Mouse (Mus musculus) stomach, embryonic 14.5 days (tissue): ENCODE data around the gene Scp2d1. TPM values are rescaled to one million over a fixed set of nuclear protein-coding genes. Genes with fewer than 3 reads are reported as not detected.
"Not testable (repeated sequence)": the region's sequence is repeated elsewhere in the genome, so short reads cannot be mapped to it uniquely, and the experiment has no call there.

ENCODE experiments used
- ATAC-seq: fragments of 200-750 bp; cut with Nextera tagmentation; 2 replicates; pipeline ENCODE4 v1.8.0; 2017; ENCODE audit warnings: low read depth, moderate TSS enrichment; ENCODE audit not compliant: insufficient number of reproducible peaks, insufficient read depth, low FRiP score
- H3K27ac ChIP-seq: fragments of 300-500 bp; sonication (generic); 2 replicates; pipeline ENCODE4 v1.5.1; 2014; ENCODE audit warnings: mild to moderate bottlenecking, low read length, moderate library complexity, mixed read lengths
- H3K27me3 ChIP-seq: fragments of 300-500 bp; sonication (generic); 2 replicates; pipeline ENCODE4 v1.6.1; 2014; ENCODE audit warnings: low read length, control low read depth, mixed read lengths; ENCODE audit not compliant: control insufficient read depth, insufficient read depth
- H3K36me3 ChIP-seq: fragments of 300-500 bp; sonication (generic); 2 replicates; pipeline ENCODE4 v1.6.1; 2014; ENCODE audit warnings: mild to moderate bottlenecking, control low read depth, low read length, moderate library complexity, mixed read lengths; ENCODE audit not compliant: control insufficient read depth, insufficient read depth
- H3K4me1 ChIP-seq: fragments of 300-500 bp; sonication (generic); 2 replicates; pipeline ENCODE4 v1.6.1; 2014; ENCODE audit warnings: low read length, control low read depth, mixed read lengths; ENCODE audit not compliant: control insufficient read depth, insufficient read depth
- H3K4me2 ChIP-seq: fragments of 300-500 bp; sonication (generic); replicated peaks from 2 replicates; pipeline ENCODE4 v1.6.1; 2014; ENCODE audit warnings: low read depth, low read length, control low read depth
- H3K4me3 ChIP-seq: fragments of 300-500 bp; sonication (generic); 2 replicates; pipeline ENCODE4 v1.5.1; 2014; ENCODE audit warnings: low read depth, low read length, control low read depth
- H3K9ac ChIP-seq: fragments of 300-500 bp; sonication (generic); replicated peaks from 2 replicates; pipeline ENCODE4 v1.6.1; 2014; ENCODE audit warnings: low read depth, mild to moderate bottlenecking, control low read depth, low read length, moderate library complexity, mixed read lengths
- H3K9me3 ChIP-seq: fragments of 300-500 bp; sonication (generic); 2 replicates; pipeline ENCODE4 v1.6.1; 2016; ENCODE audit warnings: low read depth, low read length, control low read depth; ENCODE audit not compliant: control insufficient read depth
- WGBS: fragments of 180-500 bp; shearing (Covaris S2); extraction: QIAGEN DNeasy Blood & Tissue Kit; methylation state at CpG from one replicate; pipeline ENCODE4 v1.1.7; 2014; 5-methylcytosine and 5-hydroxymethylcytosine counted together
- polyA plus RNA-seq: library from polyadenylated mRNA; unstranded; fragments of >200 nt; fragmentation: Nextera tagmentation; extraction: Ambion mirVana; gene quantifications from 2 replicates; pipeline ENCODE4 v1.2.1, GENCODE M21; 2014

Gene Scp2d1
- not detected in 2 replicates for polyA plus RNA-seq

GRCm38 (mm10) chr2:144823356-144823755 is at the start of gene Scp2d1:
Scp2d1 (plus strand) TSS chr2:144823656.
- not testable (repeated sequence) for H3K4me3 ChIP-seq, H3K4me2 ChIP-seq, H3K9me3 ChIP-seq, H3K4me1 ChIP-seq, ATAC-seq, H3K27me3 ChIP-seq, H3K27ac ChIP-seq, H3K9ac ChIP-seq, H3K36me3 ChIP-seq
- WGBS, result 82% methylated on average over 6 of the region's 6 CpGs

GRCm38 (mm10) chr2:144774636-144775160 is 48.8 kb upstream of the Scp2d1 start:
- H3K9ac ChIP-seq, result no peak overlapping the region
- no peak overlapping the region for H3K4me3 ChIP-seq
- WGBS, result 73% methylated on average over 8 of the region's 8 CpGs
- no peak for ATAC-seq
- no peaks in the 10 kb centered on the region for H3K36me3 ChIP-seq
- peaks cover 4% of the 10 kb centered on the region for H3K4me1 ChIP-seq
- no peak overlapping the region for H3K27ac ChIP-seq
- H3K27me3 ChIP-seq, result no peaks in the 10 kb centered on the region
- no peak overlapping the region for H3K4me2 ChIP-seq
- H3K9me3 ChIP-seq, result no peaks in the 10 kb centered on the region

- Histone ChIP-seq H3K9me3 (no peaks in the 10 kb centered on the region), H3K4me1 (peaks cover 4% of the 10 kb centered on the region; the same call in 1 of the 2 replicates), H3K4me3 (no peak overlapping the region), H3K4me2 (no peak overlapping the region), H3K27me3 (no peaks in the 10 kb centered on the region), H3K9ac (no peak overlapping the region), H3K36me3 (no peaks in the 10 kb centered on the region), H3K27ac (no peak overlapping the region)
- ATAC-seq, result no peak
- WGBS, result 92% methylated on average over 4 of the region's 4 CpGs
Observed at GRCm38 (mm10) chr2:144775626-144776025, 47.8 kb upstream of the Scp2d1 start.

GRCm38 (mm10) chr2:144779263-144779662 is 44.2 kb upstream of the Scp2d1 start:
- no peak for ATAC-seq
- Histone ChIP-seq H3K4me2 (no peak overlapping the region), H3K36me3 (no peaks in the 10 kb centered on the region), H3K4me3 (no peak overlapping the region), H3K27ac (no peak overlapping the region), H3K9me3 (no peaks in the 10 kb centered on the region), H3K27me3 (no peaks in the 10 kb centered on the region), H3K9ac (no peak overlapping the region), H3K4me1 (no peaks in the 10 kb centered on the region)
- 75% methylated on average over 7 of the region's 7 CpGs for WGBS

GRCm38 (mm10) chr2:144780731-144781130 is 42.7 kb upstream of the Scp2d1 start:
- Histone ChIP-seq H3K27me3 (no peaks in the 10 kb centered on the region), H3K9ac (no peak overlapping the region), H3K36me3 (no peaks in the 10 kb centered on the region), H3K27ac (no peak overlapping the region), H3K9me3 (no peaks in the 10 kb centered on the region), H3K4me2 (no peak overlapping the region), H3K4me1 (no peaks in the 10 kb centered on the region), H3K4me3 (no peak overlapping the region)
- ATAC-seq, result no peak
- WGBS, result 19% methylated on average over 5 of the region's 5 CpGs

GRCm38 (mm10) chr2:144781871-144782270 is 41.6 kb upstream of the Scp2d1 start:
- no peak for ATAC-seq
- H3K27me3 ChIP-seq, result no peaks in the 10 kb centered on the region
- H3K4me1 ChIP-seq, result no peaks in the 10 kb centered on the region
- H3K27ac ChIP-seq, result no peak overlapping the region
- 60% methylated on average over 3 of the region's 3 CpGs for WGBS
- H3K9ac ChIP-seq, result no peak overlapping the region
- H3K9me3 ChIP-seq, result no peaks in the 10 kb centered on the region
- H3K4me3 ChIP-seq, result no peak overlapping the region
- H3K4me2 ChIP-seq, result no peak overlapping the region
- no peaks in the 10 kb centered on the region for H3K36me3 ChIP-seq

- H3K4me2 ChIP-seq, result no peak overlapping the region
- 56% methylated on average over 4 of the region's 4 CpGs for WGBS
- no peaks in the 10 kb centered on the region for H3K4me1 ChIP-seq
- no peaks in the 10 kb centered on the region for H3K9me3 ChIP-seq
- no peak overlapping the region for H3K9ac ChIP-seq
- H3K36me3 ChIP-seq, result no peaks in the 10 kb centered on the region
- H3K27ac ChIP-seq, result no peak overlapping the region
- ATAC-seq, result no peak
- no peaks in the 10 kb centered on the region for H3K27me3 ChIP-seq
- H3K4me3 ChIP-seq, result no peak overlapping the region
Observed at GRCm38 (mm10) chr2:144782481-144782880, 41.0 kb upstream of the Scp2d1 start.

- H3K9ac ChIP-seq, result no peak overlapping the region
- no peak for ATAC-seq
- WGBS, result 71% methylated on average over 1 of the region's 1 CpGs
Observed at GRCm38 (mm10) chr2:144783190-144783589, 40.3 kb upstream of the Scp2d1 start.

GRCm38 (mm10) chr2:144783831-144784230 is 39.6 kb upstream of the Scp2d1 start:
- no peaks in the 10 kb centered on the region for H3K36me3 ChIP-seq
- no peak overlapping the region for H3K4me3 ChIP-seq
- no peaks in the 10 kb centered on the region for H3K4me1 ChIP-seq
- ATAC-seq, result no peak
- WGBS, result 94% methylated on average over 6 of the region's 6 CpGs
- no peak overlapping the region for H3K27ac ChIP-seq
- no peaks in the 10 kb centered on the region for H3K9me3 ChIP-seq
- no peak overlapping the region for H3K9ac ChIP-seq
- no peaks in the 10 kb centered on the region for H3K27me3 ChIP-seq
- H3K4me2 ChIP-seq, result no peak overlapping the region

More at GRCm38 (mm10) chr2:144783190-144783589, 40.3 kb upstream of the Scp2d1 start:
- Histone ChIP-seq H3K36me3 (no peaks in the 10 kb centered on the region), H3K27ac (no peak overlapping the region), H3K4me3 (no peak overlapping the region), H3K9me3 (no peaks in the 10 kb centered on the region), H3K4me1 (no peaks in the 10 kb centered on the region), H3K27me3 (no peaks in the 10 kb centered on the region), H3K4me2 (no peak overlapping the region)
